Mouse (Mus musculus) hindlimb bud, embryonic 11.5 days (tissue): ENCODE data around the gene Mocs1.
"Not testable (repeated sequence)": the region's sequence is repeated elsewhere in the genome, so short reads cannot be mapped to it uniquely, and the experiment has no call there.

ENCODE experiments used
- DNase-seq: peaks from one replicate; pipeline ENCODE4 v3.0.0-alpha.2; 2012; ENCODE audit warnings: low read depth, low spot score; ENCODE audit errors: extremely low spot score

The Mocs1 gene

DNA sequence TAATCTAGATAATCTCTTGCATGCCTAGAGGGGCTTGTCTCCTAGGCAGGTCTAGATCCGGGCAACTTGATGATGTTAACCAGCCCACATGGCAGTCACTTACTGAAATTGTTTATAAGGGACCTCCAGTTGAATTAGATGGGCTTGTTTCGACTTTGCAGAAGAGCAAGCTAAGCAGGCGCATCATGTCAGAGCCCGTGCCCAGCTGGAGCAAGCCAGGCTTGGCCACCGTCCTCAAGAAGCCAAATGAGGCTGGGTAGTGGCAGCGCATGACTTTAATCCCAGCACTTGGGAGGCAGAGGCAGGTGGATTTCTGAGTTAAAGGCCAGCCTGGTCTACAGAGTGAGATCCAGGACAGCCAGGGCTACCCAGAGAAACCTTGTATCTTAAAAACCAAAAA, 3.0 kb downstream of the Mocs1 start:
- DNase-seq, result no peak

DNA sequence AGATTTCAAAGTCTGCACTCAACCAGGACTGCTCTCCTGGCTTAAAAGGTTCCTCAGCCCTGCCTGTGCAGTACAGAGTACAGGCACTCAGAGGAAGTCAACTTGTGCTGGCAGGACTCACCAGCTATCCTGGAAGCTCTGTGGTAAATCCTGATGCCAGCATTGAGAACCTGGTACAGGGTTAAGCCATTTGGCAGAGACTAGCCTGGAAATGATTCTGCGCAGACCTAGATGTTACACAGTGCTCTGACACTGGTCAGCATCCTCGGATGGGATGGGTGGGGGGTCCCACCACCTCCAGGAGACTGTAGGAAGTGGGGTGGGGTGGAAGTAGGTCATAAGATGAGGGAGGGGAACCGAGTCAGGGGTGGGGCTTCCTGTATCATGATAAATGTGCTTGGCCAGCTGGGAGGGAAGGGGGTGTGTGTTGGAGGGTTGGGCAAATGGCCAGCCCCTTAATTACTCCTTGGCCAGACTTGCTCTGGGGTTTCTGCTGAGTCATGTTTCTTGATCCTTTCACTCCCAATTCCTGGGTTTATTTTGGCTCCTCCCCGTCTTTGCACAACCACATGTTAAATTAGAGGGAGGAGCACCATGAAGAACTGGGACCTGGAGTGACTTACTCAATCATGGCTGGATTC, 4.0 kb downstream of the Mocs1 start:
- DNase-seq, result no peak

DNA sequence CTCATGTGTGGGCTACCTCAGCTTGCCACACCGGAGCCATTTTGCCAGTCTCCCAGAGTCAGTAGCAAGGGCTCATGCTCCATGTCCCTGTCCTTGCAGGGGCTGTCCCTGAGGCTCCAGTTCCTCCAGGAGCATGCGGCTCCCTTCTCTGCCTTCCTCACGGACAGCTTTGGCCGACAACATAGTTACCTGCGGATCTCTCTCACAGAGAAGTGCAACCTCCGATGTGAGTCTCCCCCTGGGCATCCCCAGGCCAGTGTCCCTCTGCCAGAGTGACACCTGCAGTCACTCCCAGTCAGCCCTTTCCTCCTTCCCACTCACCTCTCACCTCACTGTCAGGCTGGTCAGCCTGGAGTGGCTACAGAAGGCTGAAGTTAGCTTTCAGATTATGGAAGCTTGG, 4.9 kb downstream of the Mocs1 start:
- no peak for DNase-seq

DNA sequence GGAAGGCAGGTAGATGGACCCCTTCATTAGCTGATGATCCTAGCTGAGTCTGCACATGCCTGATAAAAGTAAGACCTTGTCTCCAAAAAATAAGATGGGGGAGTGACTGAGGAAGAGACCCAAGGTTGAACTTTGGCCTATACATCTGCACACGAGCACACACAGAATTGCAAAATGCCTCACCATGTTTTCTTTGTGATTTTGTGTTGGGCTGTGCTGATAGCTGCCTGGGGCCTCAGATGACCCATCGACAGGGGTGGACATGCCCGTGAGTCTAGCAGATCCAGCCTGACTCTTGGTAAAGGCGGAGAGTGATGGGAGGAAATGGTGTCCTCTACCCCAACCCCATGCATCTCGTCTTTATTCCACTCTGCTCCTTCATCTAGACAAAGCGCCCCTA, 6.1 kb downstream of the Mocs1 start:
- DNase-seq, result no peak

DNA sequence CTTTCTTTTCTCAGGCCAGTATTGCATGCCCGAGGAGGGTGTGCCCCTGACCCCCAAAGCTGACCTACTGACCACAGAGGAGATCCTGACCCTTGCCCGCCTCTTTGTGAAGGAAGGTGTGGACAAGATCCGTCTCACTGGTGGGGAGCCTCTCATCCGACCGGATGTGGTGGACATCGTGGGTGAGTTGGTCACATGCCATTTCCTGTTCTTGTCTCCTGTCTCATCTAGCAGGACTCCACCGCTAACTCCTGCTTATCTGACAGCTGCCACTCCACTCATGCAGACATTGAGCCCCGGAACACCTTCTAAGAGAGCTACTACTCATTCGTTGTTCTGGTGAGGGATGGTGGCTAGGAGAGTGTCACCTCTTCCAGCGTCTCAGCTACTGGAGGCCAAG, 6.9 kb downstream of the Mocs1 start:
- DNase-seq, result no peak

DNA sequence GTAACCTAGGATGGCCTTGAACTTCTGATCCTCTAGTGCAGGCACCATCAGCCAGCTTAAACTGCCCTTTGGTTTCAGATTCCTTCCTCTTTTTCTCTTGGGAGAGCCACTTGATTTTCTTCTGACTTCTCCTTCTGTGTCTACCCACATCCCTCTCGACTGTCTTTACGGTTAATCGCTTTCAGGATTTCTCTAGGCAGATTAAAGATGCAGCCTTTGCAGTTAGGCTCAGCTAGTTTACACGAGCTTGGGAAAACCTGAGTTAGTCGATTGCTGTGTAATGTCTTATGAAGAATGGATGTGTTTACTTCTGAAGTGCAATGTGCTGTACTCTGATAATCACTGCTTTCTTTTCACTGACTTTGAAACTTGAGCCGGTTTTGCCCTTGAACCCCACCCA, 8.5 kb downstream of the Mocs1 start:
- no peak for DNase-seq

DNA sequence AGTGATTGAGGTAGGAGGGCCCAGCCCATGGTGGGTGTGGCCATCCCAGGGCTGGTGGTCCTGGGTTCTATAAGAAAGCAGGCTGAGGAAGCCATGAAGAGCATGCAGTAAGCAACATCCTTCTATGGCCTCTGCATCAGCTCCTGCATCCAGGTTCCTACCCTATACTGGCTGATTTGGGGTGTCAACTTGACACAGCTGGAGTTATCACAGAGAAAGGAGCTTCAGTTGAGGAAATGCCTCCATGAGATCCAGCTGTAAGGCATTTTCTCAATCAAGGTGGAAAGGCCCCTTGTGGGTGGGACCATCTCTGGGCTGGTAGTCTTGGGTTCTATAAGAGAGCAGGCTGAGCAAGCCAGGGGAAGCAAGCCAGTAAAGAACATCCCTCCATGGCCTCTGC, 9.1 kb downstream of the Mocs1 start:
- DNase-seq, result not testable (repeated sequence)

DNA sequence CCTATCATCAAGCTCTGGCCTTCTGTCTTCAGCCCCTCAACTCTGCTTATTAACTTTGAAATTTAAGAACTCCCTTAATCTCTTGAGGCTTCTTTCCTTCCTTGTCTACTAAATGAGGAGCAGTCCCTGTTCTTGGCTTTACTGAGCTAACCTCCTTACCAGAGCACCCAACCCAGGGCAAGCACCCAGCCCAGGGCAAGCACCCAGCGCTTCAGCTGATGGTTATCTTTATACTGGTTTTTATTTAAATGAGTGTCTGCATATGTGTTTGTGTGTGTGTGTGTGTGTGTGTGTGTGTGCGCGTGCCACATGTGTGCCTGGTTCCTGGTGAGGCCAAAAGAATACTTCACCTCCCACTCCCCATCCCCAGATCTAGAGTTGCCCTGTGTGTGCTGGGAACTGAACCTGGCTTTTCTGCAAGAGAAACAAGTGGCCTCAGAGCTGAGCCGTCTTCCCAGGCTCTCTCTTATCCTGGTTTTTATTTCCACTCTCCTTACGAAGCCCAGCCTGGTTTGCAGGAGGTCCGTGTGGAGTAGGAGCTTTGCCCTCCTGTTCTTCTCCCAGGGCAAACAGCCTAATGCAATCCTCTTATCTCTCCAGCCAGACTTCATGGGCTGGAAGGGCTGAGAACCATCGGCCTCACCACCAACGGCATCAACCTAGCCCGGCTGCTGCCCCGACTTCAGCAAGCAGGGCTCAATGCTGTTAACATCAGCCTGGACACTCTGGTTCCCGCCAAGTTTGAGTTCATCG, 10.8 kb downstream of the Mocs1 start:
- DNase-seq, result no peak

DNA sequence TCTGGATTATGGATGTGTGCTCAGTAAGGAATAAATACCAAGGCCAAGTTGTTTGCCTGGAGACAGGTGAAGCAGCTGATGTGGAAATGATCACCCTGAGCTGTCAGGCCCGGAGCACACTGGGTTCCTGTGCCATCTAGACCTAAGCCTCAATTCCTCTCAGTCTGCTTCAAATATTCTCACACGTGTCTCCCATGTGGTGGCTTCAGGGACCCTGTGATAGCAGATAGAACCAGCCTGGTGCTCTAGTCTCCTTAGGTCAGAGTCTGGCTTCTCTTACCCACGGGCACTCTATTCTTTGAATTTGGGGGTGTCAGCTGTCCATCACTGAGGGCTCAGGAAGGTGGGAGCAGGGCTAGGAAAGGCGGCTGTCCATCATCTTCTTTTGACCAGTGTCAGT, 11.5 kb downstream of the Mocs1 start:
- DNase-seq, result no peak

DNA sequence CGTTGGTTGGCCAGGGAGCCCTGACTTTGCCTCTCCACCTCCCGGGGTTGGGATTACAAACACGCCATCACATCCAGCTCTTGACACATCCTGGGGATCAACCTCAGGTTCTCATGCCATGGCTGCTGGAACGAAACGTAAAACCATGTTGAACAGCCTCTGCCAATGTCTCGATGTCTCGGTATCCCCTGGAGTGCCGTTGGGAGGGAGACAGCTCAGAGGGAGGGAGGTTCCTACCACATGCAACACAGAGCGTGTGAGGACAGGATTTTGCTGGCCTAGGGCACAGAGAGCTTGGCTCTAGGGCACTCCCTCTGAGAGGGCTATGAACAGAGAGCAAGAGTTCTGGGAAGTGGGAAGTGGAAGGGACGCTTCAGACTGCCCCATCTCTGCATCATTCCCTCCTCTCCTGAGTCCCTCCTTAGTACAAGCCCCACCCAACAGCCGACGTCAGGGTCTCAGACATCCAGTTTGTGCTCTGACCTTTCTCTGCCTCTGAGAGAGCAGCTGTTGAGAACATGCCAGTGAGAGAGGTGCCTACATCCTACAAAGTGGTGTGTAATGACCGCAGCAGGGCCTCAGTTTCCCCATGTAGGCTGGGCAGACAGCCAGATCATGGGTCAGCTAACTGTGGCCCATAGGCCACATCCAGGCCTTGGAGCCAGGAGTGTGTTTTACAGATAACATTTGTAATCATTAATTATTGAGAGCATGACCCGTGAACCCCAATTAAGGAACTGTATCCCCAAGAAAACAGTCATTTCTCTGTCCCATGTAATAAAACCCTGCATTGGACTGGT, 12.4 kb downstream of the Mocs1 start:
- no peak for DNase-seq

DNA sequence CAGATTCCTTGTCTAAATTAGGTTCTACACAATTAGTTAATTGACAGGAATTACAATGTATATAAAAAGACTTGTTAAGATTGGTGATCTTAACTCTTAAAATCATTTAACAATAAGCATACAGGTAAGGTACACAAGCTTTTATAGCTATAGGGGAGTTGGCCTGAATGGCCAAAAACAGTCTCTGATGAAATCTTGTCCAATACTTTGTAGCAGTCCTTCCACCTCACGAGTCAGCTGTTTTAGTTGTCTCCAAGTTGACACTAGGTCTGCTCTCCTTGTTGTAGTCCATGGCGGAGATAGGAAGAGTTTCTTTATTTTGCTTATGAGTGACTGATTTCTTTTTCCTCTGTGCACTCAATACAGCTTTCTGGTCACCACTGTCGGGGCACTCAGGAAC, 14.7 kb downstream of the Mocs1 start:
- DNase-seq, result not testable (repeated sequence)

DNA sequence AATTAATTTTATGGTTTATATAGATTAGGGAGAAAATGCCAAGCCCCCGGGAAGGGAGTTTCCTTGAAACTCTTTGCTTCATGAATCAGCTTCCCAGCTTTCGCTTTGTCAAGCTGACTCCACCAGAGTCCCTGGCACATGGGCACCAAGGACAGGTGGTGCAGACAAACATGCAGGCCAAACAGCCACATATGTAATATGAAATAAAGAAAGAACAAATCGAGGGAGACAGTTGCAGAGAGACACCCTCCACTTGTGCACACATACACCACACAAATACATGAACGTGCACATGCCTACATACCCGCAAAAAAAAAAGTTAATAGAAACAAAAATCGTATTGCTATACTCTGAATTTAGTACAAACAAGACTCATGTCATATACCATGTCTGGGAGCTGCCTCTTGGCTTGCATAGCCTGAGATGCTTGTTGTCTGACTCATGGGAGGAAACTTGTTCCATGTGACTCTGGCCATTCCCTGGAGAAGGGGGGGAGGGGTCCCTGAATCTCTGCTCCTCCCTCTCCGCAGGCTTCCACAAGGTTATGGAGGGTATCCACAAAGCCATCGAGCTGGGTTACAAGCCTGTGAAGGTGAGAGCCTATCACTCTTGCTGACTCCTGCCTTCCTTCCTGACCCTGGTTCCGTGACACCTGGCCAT, 20.5 kb downstream of the Mocs1 start:
- no peak for DNase-seq

DNA sequence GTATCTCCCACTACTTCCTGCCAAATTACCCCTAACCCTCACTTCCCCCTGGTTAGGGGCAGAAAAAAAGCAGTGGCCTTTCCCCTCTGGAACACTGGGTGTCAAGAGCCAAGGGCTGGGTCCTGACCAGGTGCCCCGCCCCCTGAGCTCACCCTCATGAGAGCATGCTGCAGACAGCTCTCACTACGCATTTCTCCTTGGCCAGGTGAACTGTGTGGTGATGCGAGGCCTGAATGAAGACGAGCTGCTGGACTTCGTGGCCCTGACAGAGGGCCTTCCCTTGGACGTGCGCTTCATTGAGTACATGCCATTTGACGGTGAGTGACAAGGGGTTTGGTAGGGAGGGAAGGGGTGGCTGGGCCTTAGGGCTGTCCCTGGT, 21.1 kb downstream of the Mocs1 start:
- no peak for DNase-seq

DNA sequence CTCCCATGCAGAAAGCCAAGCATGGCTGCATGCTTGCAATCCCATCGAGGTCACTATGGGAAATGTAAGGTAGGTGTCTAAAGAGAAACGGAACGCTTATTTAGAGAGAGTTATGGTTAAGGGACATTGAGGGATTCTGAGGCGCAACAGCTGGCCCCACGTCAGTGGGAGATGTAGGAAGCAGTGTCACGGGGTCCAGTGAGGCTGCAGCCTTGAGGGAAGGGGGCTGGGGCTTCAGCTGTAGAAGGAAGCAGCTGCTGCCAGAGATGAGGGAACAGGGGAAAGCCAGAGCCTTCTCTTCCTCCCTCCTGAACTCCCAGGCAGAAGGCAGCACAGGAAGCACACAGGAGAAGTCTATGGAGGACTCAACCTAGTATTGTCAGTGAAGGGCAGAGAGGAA, 22.8 kb downstream of the Mocs1 start:
- no peak for DNase-seq

DNA sequence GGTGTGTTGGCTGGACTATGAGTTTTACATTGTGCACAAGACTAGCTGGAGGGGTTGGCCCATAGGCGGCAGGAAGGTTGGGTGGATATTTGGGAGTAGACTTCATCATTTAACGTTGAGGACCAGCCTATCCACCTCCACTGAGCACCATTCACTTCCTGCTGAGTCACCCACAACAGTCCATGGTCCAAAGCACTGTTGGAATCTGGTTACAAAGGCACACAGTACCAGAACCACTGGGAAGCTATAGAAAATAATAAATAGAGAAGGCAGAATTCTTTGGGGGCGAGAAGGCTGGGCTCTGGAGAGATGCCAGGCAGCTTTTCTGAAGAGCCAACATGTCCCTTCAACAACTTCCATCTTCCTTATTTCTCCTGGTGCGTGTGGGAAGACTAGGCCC, 28.2 kb downstream of the Mocs1 start:
- no peak for DNase-seq

DNA sequence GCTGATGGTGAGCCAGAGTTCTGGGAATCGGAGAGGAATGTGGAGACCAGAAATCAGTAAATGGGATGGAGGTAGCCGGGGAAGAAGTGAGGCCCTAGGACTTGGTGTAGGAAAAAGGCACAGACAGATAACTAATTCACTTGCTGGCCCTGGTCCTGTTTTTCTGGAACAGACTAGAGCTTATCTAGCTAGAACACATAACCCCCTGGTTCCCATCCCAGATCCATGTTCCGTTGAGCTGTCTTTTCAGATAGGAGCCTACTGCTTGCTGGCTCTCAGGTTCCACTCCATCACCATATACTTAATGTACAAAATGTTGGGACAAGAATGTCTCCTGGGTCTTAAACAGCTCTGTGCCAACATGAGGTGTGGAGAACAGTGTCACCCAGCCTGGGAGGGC, 29.7 kb downstream of the Mocs1 start:
- DNase-seq, result no peak

DNA sequence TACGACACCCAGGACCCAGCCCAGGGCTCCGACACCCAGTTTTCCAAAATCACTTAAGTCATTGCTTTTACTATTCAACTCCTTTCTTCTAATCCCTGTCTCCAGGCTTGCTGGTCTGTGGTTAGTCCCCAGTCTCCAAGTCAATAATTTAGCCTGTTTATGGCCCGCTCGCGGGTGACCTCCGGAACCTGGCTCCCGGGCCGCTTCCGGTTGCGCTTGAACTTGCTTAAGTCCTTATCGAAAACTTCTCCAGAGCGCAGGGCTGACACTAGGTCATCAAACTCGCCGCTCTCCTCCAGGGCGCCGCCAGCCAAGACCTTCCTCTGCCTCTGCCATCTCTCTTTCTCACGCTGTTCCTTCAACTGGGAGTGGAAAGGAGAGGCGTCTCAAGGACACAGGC, 30.2 kb downstream of the Mocs1 start:
- DNase-seq, result no peak

DNA sequence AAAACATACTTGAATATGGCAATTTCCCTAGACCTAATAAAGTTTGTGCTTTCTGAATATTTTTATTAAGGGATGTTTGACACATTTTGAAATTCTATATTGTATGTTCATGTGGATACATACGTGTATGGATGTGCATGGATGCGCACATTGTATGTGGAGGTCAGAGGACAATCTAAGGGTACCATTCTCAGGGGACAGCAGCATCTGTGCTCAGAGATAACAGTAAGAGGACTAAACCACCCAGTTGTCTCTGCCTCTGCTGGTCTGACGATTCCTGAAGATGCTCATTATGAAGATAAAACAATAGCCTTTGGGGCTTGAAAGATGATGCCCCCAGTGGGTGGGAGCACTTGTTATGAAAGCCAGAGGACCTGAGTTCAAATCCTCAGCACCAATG, 36.7 kb downstream of the Mocs1 start:
- DNase-seq, result no peak

DNA sequence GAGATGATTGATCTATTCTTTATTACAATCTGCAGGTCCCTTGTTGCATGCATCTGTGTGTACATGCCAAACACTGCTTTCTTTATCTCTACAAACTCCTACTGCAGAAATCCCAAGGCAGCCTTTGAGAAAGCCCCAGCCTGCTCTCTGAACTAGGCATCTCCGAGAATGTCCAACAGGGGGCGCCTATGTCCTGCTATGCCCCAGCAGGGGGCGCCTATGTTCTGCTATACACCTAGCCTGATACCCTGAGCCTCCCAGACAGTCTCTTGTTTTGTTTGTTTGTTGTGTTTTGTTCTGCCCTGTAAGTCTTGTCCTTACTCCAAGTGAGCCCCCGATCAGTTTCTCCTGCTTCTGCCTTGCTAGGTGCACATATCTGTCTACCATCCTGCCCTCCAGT, 40.1 kb downstream of the Mocs1 start:
- DNase-seq, result peak; percentile 26

DNA sequence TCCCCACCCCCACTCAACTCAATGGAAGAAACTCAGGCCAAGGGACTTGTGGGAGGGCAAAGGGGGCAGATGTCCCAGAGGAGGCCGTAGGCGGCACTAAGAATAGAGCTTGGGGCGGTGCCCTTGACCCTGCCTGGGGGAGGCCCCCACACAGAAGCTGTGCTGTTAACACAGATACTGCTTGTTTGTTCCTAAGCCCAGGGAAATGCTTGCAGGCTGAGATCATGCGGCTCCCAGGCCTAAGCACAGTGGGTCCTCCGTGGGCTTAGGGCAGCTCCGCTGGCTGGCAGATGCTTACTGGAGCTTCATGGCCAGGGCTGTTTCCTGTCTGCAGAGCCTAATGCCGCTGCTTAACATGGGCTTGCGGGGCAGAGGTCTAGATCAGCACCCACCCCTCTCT, 44.5 kb downstream of the Mocs1 start:
- no peak for DNase-seq

DNA sequence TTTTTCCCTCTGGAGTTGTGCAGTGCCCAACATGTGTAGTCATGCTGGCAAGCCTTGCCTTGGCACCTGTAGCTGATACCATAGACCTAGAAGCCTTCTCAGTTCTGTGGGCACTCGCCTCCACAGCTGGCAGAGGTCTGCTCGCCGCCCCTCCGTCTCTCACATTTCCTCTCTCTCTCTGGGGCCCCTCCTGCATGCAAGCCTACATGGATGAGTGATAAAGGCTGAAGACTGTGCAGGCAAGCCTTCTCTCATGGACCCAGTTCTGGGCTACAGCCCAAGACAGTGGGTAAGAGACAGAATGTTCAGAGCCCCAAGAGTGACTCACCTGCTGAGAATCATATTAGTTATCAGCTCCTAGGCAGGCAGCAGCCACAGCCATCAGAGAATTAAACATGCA, 45.9 kb downstream of the Mocs1 start:
- DNase-seq, result no peak

DNA sequence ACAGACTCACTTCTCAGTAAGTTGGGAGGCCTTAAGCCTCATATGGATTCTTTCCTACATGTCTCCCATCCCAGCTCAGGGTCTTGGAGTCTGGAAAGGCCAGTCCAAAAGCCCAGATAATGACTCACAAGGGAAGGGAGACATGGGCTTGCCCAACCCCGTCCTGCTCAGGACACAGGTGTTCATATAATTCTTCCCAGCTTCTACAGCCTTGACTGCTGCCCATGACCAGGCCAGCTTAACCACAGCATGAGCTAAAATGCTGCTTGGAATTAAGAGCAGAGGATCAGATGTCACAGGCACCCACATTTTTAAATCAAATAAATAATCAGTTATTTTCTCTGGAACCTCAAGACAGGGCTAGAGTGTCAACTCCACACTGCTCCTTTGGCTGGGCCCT, 47.0 kb downstream of the Mocs1 start:
- DNase-seq, result no peak
